Mouse (Mus musculus) macrophage (primary cell): ENCODE data around the gene Gas7. TPM values are rescaled to one million over a fixed set of nuclear protein-coding genes. Genes with fewer than 3 reads are reported as not detected.
A peak's percentile ranks its signal among the peaks of the same experiment; 100 is the strongest.

Experiments
- H3K27ac ChIP-seq: fragments of 350-480 bp; formaldehyde crosslinking; 2 replicates; pipeline ENCODE4 v1.9.0; 2021
- H3K36me3 ChIP-seq: fragments of 350-480 bp; formaldehyde crosslinking; 2 replicates; pipeline ENCODE4 v1.9.0; 2021; ENCODE audit errors: inconsistent target
- H3K4me3 ChIP-seq: fragments of 350-480 bp; formaldehyde crosslinking; 2 replicates; pipeline ENCODE4 v1.9.0; 2021; ENCODE audit errors: inconsistent target
- H3K79me2 ChIP-seq: fragments of 350-480 bp; formaldehyde crosslinking; 2 replicates; pipeline ENCODE4 v1.9.0; 2021; ENCODE audit errors: inconsistent target
- WGBS: methylation state at CpG from one replicate; pipeline ENCODE4 v1.1.7; 2026; ENCODE audit warnings: inconsistent platforms; ENCODE audit not compliant: missing documents; 5-methylcytosine and 5-hydroxymethylcytosine counted together
- polyA plus RNA-seq: library from polyadenylated mRNA; stranded (reverse); fragments of 250-400 nt; gene quantifications from 3 replicates; pipeline ENCODE4 v1.2.4, GENCODE M21; 2018; ENCODE audit warnings: inconsistent platforms

Gene Gas7
- polyA plus RNA-seq, 1 experiment from 2014 or later = 113 TPM

DNA sequence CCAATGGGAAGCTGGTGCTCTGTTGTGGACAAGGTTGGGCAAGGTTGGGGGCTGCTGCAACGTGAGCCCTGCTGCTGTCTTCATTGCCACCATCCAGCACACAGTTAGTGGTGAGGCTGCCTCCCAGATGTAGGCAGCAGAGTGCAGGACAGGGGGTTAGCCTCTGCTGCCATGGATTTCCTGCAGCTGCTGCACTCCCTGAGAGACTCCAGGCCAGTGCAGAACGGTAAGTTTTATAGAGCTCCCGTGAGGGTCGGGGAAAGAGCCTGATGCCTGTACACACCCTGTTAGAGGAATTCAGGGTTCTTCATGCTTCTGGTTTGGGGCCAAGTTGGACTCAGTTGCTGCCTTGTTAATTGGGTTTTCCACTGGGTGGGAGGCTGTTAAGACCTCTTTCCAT is 11.9 kb downstream of the Gas7 start:
- no peak overlapping the region for H3K4me3 ChIP-seq
- 75% methylated on average over 4 of the region's 4 CpGs for WGBS

DNA sequence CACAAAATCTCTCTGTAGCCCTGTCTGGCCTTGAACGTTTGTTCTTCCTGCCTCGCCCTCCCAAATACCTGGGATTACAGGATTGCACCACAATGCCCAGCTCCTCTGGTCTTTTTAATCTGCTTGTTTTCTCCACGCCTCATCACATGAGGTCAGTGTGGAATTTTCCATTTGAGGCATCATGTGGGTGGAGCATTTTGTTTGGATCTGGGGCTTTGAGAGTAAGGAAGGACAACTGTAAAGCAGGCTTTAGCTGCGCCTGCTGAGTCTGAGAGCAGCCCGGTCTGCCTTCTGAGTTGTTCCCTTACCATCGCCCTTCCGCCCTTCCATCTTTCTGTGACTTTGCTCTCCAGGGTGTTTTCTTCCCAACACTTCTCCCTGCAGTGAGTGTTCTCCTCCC is 13.6 kb downstream of the Gas7 start:
- H3K79me2 ChIP-seq = peaks cover 80% of the 10 kb centered on the region
- H3K27ac ChIP-seq = no peak overlapping the region
- H3K4me3 ChIP-seq = no peak overlapping the region
- H3K36me3 ChIP-seq = no peaks in the 10 kb centered on the region
- WGBS = 89% methylated on average over 7 of the region's 7 CpGs

More for the DNA sequence above, 11.9 kb downstream of the Gas7 start:
- H3K27ac ChIP-seq = no peak overlapping the region
- no peaks in the 10 kb centered on the region for H3K36me3 ChIP-seq
- peaks cover 72% of the 10 kb centered on the region for H3K79me2 ChIP-seq

DNA sequence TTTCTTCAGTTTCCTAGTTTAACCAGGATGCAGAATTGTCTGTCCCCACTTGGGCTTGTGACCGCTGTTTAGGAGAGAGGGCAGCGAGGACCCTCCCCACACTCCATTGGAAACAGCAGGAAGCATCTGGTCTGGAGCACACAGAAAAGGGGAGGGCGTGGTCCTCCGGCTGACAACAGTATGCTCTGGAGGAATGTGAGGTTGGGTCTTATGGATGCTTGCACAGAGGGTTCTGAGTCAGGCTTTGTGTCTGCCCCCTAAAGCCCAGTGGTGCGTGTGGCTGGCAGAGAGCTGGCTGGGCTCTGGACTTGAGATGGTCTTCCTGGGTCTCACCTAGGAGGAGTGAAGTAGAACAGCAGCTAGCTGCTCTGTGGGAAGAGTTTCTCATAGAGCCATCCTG is 19.4 kb downstream of the Gas7 start:
- H3K4me3 ChIP-seq = no peak overlapping the region
- no peak overlapping the region for H3K27ac ChIP-seq
- peaks cover 75% of the 10 kb centered on the region for H3K79me2 ChIP-seq
- H3K36me3 ChIP-seq = no peaks in the 10 kb centered on the region
- 90% methylated on average over 5 of the region's 5 CpGs for WGBS

DNA sequence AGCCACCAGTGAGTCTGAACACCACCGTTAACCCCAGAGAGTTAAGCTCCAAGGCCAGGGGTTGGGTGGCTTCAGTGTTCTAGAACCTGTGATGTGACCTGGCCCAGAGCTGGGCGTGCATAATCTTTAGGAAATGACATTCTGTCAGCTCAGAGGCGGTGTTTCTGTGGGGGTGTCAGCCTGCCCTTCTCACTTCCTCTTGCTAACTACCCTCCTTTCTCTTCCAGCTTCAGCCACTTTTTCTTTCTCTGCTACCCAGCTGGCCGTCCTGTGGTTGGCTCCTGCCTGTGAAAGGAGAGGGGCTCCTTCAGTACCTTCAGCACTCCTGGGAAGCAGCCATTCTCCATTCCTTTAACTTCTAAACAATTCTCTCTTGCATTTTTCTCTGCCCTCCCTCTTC is 24.3 kb downstream of the Gas7 start:
- no peak overlapping the region for H3K4me3 ChIP-seq
- WGBS = 2% methylated on average over 4 of the region's 4 CpGs
- no peaks in the 10 kb centered on the region for H3K36me3 ChIP-seq
- H3K27ac ChIP-seq = peak overlapping the region; percentile 98
- peaks cover 50% of the 10 kb centered on the region for H3K79me2 ChIP-seq

DNA sequence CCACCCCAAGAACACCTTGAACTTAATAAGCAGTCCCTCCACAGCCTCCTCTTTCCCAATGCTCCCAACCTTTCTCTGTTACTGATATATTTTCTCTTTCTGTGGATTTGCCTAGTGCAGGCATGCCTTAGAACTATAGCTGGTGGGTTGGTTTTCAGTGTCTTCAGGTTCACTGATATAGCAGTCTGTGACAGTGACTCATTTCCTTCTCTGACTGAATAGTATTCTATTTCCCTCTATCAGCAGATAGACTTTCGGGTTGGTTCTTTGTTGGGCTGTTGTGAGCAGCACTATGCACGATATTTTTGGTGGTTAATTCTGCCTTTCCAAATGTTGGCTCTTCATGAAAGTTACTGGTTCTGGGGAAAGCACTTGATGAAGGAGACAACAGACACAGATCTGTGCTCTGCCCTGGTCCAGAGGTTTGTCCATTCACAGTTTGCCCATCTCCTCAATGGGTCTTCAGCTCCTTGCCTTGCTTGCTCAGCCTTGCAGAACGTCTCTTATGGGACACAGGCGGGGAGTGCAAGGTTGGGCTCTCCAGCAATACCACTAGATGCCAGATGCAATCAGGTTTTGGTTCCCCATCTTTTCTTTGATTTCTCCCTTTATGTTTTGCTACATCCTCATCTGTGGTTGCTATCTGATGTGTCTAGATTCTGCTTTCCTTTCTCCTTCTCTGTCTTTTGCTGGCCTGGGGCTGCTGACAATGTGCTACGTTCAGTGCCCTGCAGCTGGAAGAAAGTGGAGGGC is 25.1 kb downstream of the Gas7 start:
- peaks cover 41% of the 10 kb centered on the region for H3K79me2 ChIP-seq
- no peak overlapping the region for H3K4me3 ChIP-seq
- no peaks in the 10 kb centered on the region for H3K36me3 ChIP-seq
- H3K27ac ChIP-seq = peak overlapping the region; percentile 98
- WGBS = 6% methylated on average over 5 of the region's 5 CpGs

DNA sequence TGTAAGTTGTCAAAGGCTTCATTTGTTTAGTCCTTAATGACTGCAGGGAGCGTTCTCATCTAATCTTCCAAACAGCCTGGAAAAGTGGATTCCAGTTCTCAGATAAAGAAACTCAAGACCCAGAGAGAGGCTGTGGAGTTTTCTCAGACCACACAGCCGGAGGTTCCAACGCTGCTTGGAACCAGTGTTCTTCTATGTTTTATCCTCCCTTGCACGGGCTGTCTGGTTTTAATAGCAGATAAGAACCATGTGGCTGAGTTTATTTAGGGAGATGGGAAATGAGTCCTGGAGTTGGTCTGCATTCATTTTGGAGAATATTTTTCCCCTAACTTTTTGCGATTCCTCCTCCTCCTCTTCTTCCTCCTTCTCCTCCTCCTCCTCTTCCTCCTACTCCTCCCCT is 26.5 kb downstream of the Gas7 start:
- H3K27ac ChIP-seq = peak overlapping the region; percentile 98
- no peak overlapping the region for H3K4me3 ChIP-seq
- peaks cover 29% of the 10 kb centered on the region for H3K79me2 ChIP-seq
- H3K36me3 ChIP-seq = no peaks in the 10 kb centered on the region
- 77% methylated on average over 5 of the region's 5 CpGs for WGBS

DNA sequence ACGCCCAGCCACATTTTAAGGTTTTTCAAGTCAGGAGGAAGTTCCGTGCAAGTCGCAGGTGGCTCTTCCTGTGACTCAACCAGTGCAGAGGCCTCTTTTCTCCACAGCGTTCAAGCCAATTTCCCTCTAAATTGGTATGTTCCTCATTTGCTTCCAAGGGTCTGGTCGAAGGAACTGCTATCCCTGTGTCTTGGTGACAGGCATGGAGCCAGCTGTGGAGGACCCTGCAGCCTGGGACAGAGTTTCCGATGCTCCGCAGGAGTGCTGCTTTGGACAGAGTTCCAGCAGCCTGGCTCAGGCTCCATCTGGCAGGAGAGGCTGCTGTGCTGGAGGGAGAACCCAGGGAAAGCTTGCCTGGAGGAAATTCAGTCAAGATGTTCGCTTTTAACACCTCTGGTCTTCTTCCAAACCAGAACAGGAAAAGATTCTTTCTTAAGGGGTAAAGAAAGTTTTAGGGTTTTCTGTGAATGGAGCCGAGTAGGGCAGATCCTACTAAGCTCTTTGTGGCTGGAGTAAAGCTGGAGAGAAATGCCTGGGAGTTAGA is 27.1 kb downstream of the Gas7 start:
- 23% methylated on average over 9 of the region's 9 CpGs for WGBS
- no peaks in the 10 kb centered on the region for H3K36me3 ChIP-seq
- H3K79me2 ChIP-seq = peaks cover 23% of the 10 kb centered on the region
- peak overlapping the region; percentile 98 for H3K27ac ChIP-seq
- H3K4me3 ChIP-seq = no peak overlapping the region

DNA sequence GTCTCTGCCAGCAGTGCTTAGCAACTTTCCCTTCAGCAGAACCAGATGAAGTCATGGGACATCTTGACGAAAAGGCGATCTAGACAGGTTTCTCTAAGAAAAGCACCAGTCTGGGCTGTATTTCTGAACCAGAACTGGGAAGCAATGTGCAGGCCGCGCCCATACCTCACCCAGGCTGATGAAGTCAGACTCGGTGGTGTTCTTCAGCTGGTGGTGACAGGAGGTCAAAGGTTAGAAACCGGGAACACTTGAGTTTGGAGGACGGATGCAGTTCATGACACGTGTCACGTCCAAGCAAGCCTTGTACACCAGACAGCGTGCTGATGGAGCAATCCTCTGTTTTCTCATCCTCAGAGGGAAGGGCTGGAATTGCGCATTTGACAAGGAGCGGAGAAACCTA is 32.9 kb downstream of the Gas7 start:
- WGBS = 96% methylated on average over 12 of the region's 12 CpGs
- Histone ChIP-seq H3K79me2 (peaks cover 14% of the 10 kb centered on the region; the same call in 1 of the 2 replicates), H3K27ac (no peak overlapping the region), H3K4me3 (no peak overlapping the region), H3K36me3 (no peaks in the 10 kb centered on the region)

DNA sequence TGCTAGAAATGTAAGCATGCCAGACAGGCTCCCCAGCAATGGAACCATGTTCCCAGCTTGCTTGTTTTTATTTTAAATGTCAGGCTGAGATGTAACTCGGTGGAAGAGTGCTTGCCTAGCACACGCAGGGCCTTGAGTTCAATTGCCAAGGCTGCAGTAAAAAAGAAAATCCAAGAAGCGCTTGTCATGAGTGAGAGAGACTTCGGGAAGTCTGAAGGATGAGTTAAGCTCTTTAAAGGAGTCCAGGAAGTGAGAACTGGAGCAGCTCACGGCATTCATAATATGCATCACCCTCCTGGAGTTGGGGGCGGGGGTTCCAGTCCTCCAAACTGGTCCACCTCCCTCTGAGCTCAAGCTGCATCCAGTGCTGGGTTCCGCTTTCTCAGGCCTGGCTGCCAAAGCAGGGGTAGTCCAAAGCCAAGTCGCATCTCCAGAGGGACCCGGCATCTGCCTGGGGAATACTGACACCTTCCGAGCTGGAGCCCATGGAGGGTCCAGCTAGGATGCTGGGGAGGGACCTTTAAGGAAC is 34.5 kb downstream of the Gas7 start:
- WGBS = 87% methylated on average over 10 of the region's 10 CpGs
- peaks cover 5% of the 10 kb centered on the region; the same call in 1 of the 2 replicates for H3K79me2 ChIP-seq
- H3K27ac ChIP-seq = no peak overlapping the region
- H3K4me3 ChIP-seq = no peak overlapping the region
- no peaks in the 10 kb centered on the region for H3K36me3 ChIP-seq

DNA sequence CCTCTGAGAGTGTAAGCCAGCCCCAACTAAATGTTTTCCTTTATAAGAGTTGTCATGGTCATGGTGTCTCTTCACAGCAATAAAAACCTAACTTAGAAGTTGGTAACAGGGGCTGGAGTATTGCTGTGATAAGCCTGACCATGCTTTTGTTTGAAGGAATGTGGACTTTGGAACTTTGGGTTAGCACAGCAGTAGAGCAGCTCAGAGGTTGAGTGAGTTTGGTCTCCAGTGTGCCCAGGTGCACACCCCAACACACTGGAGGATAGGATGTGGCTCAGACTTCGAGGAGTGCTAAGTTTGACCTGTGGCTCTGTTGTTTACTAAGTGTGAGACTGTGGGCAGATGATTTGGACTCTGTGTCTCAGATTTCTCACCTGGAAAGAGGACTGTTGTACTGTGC is 41.6 kb downstream of the Gas7 start:
- no peak overlapping the region for H3K27ac ChIP-seq
- peaks cover 22% of the 10 kb centered on the region for H3K79me2 ChIP-seq
- H3K4me3 ChIP-seq = no peak overlapping the region
- 100% methylated on average over 1 of the region's 1 CpGs for WGBS
- H3K36me3 ChIP-seq = no peaks in the 10 kb centered on the region

DNA sequence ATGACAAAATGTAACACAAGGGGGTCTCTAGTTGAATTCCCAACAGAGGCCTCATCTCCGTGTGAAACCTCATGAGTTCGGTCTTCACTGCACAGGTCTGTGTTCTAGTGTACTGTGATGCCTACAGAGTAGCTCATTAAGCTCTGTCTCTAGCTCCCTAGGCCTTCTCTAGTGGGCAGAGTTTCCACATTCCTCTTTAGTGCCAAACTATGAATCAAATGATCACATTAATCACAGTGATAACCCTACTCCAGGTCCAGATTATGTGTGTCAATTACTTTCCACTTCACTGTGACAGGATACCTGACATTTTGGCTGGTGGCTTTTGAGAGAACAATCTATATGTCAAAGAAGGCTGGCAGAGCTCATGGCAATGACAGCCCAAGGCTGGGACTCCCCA is 44.9 kb downstream of the Gas7 start:
- Histone ChIP-seq H3K4me3 (no peak overlapping the region), H3K79me2 (peaks cover 33% of the 10 kb centered on the region), H3K36me3 (no peaks in the 10 kb centered on the region), H3K27ac (peak overlapping the region; percentile 8)
- WGBS = 94% methylated on average over 2 of the region's 2 CpGs

DNA sequence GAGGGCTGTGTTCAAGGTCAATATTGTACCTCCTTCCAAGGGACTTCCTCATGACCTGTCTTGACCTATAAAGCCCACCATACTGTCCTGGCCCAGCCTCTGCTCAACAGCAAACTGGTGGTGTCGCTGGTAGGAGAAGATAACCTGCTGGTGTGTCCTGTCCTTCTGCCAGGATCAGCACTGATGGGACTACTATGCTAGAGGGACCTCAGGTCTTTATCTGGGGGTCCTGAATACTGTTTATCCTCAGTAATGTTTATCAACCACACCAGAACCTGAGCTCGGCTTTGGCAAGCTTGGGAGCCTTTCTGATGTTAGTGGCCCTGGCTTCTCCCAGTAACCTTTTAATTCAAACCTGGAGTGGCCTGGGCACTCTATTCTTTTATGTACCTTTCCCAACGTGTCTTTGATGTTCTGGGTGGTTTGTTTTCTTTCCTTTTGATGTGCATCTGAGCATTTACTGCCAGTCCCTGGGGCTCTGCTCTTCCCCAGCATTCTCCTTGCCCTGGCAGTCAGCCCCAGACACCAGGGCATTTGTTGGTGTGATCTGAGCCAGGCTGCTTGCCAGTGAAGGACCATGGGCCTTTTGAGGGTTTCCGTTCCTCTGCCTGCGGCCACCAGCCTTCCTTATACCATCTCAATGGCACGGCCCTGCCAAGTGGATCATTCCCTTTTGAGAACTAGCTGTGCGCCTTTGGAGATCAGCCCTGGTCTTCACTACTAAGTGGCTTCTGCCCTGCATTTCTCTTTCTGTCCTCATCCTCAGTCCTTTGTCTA is 46.4 kb downstream of the Gas7 start:
- Histone ChIP-seq H3K36me3 (no peaks in the 10 kb centered on the region), H3K27ac (no peak overlapping the region; the same call in 1 of the 2 replicates), H3K79me2 (peaks cover 21% of the 10 kb centered on the region), H3K4me3 (no peak overlapping the region)
- 76% methylated on average over 7 of the region's 7 CpGs for WGBS

DNA sequence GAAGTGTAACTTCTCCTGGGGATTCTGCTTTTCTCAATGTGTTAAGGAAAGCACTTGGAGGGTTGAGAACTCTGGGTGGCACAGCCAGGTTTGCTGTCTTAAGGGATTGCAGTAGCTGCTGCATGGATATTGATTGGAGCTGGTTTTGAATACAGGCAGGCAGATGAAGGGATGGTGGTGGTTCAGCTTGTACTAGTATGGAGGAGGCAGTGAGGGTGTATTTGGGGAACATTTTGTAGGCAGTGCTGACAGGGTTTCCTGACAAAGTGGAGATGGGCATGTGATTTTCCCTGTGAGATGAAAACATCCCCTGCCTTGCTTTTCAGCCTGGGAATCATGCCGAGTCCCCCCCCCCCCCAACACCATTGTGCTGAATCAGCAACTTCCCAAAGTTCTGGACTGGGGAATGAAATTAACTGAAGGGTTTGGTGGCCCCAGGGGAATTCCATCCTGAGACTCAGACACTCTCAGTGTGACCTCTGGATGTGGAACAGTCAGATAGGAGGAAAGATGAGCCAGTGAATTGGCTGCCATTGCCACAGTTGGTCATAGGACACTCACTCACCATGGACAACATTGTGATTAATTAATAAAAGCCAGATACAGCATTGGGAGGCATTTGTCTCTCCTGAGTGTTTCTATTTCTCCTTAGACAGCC is 54.1 kb downstream of the Gas7 start:
- WGBS = 89% methylated on average over 1 of the region's 1 CpGs
- no peak overlapping the region for H3K27ac ChIP-seq
- no peaks in the 10 kb centered on the region for H3K36me3 ChIP-seq
- H3K4me3 ChIP-seq = no peak overlapping the region
- no peaks in the 10 kb centered on the region for H3K79me2 ChIP-seq

DNA sequence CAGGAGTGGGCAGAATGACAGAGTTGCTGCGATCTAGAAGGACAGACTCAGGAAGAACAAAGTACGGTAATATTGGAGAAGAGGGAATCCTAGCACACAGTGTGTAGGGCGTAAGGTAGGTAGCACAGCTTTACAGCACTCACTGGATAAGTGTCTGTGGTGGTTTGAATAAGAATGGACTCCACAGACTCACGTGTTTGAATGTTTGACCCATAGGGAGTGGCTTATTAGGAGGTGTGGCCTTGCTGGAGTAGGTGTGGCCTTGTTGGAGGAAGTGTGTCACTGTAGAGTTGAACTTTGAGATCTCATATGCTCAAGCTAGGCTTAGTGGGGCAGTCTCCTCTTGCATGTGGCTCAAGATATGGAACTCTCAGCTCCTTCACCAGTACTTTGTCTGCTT is 55.6 kb downstream of the Gas7 start:
- WGBS = 92% methylated on average over 4 of the region's 4 CpGs

More for the DNA sequence above, 55.6 kb downstream of the Gas7 start:
- Histone ChIP-seq H3K79me2 (no peaks in the 10 kb centered on the region), H3K4me3 (no peak overlapping the region), H3K36me3 (no peaks in the 10 kb centered on the region), H3K27ac (no peak overlapping the region)
